ENCODE assay signal across 18 mouse cellular contexts in the genomic region with DNA sequence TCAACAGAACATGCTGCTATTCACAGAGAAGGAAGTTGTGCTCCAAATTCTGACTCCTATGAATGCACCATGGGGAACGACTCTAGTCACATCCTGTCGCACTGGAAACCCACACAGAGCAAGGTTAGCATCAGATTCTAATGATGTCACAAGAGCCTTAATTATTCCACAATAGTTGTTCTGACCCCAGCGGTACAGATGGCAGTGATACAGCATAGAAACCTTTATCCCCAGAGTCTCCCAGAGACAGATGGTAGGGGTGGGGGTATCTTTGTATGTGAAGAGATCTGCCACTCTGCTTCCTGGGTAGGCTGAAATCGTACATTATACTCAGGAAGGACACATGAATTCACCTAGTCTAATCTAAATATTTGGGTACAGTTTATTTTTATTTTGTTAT.
DNase-seq lines count a peak whose midpoint lies in the region; TF ChIP-seq lines count a peak whose summit lies in the region.
"Had no signal": no experiment of that assay in that cellular context is flagged by ENCODE, and none has a peak within 500 bp of the region (broad histone marks: within the 10 kb centered on the region; RNA-seq: fewer than 3 reads in every experiment).

No protein-coding gene starts in this region.

- H3K4me1 ChIP-seq in testis, adult 2 months (ENCODE audit: control insufficient read depth, insufficient read depth, low read length), result peaks cover 2% of the 10 kb centered on the region; the same call in 1 of the 2 replicates
- H3K4me1 ChIP-seq: heart, embryonic 12.5 days; limb, embryonic 12.5 days had no signal

- peak overlapping the region; percentile 14; the same call in 1 of the 2 replicates for H3K27ac ChIP-seq in layer of hippocampus, adult 2 months
- H3K27ac ChIP-seq in testis, adult 2 months (ENCODE audit: control insufficient read depth, insufficient read depth, low read depth, low read length), result no peak overlapping the region
- H3K27ac ChIP-seq: limb, embryonic 12.5 days; liver, embryonic 14.5 days had no signal

- no peak for TF ChIP-seq POLR2A in testis, adult 2 months (IDR thresholded peaks at IDR 0.05; ENCODE audit: control insufficient read depth, low read depth, low read length)

- no peaks in the 10 kb centered on the region for H3K27me3 ChIP-seq in testis, adult 2 months (ENCODE audit: control insufficient read depth, insufficient read depth, low read length)
- H3K27me3 ChIP-seq: heart, embryonic 12.5 days had no signal

- DNase-seq in cerebellum, postnatal 10 days, result peak; percentile 44 to 64
- DNase-seq in cerebellum, adult 11 months, result no peak
- no peak for DNase-seq in layer of hippocampus, adult 2 months (ENCODE audit: low spot score in 2 of 2)
- no peak for DNase-seq in layer of hippocampus, postnatal 36 days
- no peak for DNase-seq in testis, postnatal 14 days (ENCODE audit: low spot score)
- DNase-seq in urinary bladder, postnatal 4 days (ENCODE audit: low spot score in 2 of 2), result no peak
- DNase-seq in liver, result no peak
- DNase-seq: cerebellum, adult 9-11 months; gastrocnemius, postnatal 25 days; heart, postnatal 4 days; right cerebral cortex, postnatal 25 days; thymus, postnatal 4 days had no signal

- H3K36me3 ChIP-seq in testis, adult 2 months (ENCODE audit: control insufficient read depth, insufficient read depth, low read length), result no peaks in the 10 kb centered on the region
- H3K36me3 ChIP-seq: G1E; heart, embryonic 12.5 days; limb, embryonic 12.5 days had no signal

- no peak for TF ChIP-seq CTCF in layer of hippocampus, adult 2 months (conservative IDR thresholded peaks at IDR 0.05)
- TF ChIP-seq CTCF in testis, adult 2 months (IDR thresholded peaks at IDR 0.05; ENCODE audit: control insufficient read depth, insufficient read depth, insufficient replicate concordance, low read depth, low read length), result no peak

- no peak overlapping the region for H3K4me3 ChIP-seq in layer of hippocampus, adult 2 months
- H3K4me3 ChIP-seq in testis, adult 2 months (ENCODE audit: control insufficient read depth, low read depth, low read length), result peak overlapping the region; percentile 10; the same call in 1 of the 2 replicates
- H3K4me3 ChIP-seq: erythroblast, embryonic 14.5 days; heart, embryonic 12.5 days; limb, embryonic 12.5 days had no signal

Comparison
In these comparisons a context has a peak if more than half of its experiments do, and no peak if none do; other contexts are left out.
1. DNase-seq: peak in cerebellum, postnatal 10 days (2 of 2); none in cerebellum, adult 11 months (single experiment), layer of hippocampus, adult 2 months (0 of 2), layer of hippocampus, postnatal 36 days (0 of 2), testis, postnatal 14 days (single experiment), urinary bladder, postnatal 4 days (0 of 2) and liver (single experiment).